Mouse (Mus musculus) granulocyte monocyte progenitor cell, adult 5-6 weeks (primary cell): Measurements from ENCODE around the gene Fbln1. TPM values are rescaled to one million over a fixed set of nuclear protein-coding genes. Genes with fewer than 3 reads are reported as not detected.

ENCODE experiments used
- ATAC-seq: replicated peaks from 2 replicates; pipeline ENCODE4 v1.8.0; 2016; ENCODE audit warnings: mild to moderate bottlenecking, moderate TSS enrichment, inconsistent platforms; ENCODE audit not compliant: poor library complexity, severe bottlenecking
- total RNA-seq, 2 experiments: library from RNA; stranded (forward) in 1 of 2; stranded (reverse) in 1 of 2; fragments of 200-712, 200-1000 nt in 1 of 2; fragments of >200 nt in 1 of 2; fragmentation: Nextera tagmentation in 1 of 2; gene quantifications; 2 replicates each; pipeline ENCODE4 v1.2.3; 2014 to 2017

Gene Fbln1
- total RNA-seq (2014; fragmentation: Nextera tagmentation) (0.11 and 0.30 TPM in 2 replicates), total RNA-seq (2017) (0.73 TPM in 1 of 2 replicates, not detected in the other)

DNA sequence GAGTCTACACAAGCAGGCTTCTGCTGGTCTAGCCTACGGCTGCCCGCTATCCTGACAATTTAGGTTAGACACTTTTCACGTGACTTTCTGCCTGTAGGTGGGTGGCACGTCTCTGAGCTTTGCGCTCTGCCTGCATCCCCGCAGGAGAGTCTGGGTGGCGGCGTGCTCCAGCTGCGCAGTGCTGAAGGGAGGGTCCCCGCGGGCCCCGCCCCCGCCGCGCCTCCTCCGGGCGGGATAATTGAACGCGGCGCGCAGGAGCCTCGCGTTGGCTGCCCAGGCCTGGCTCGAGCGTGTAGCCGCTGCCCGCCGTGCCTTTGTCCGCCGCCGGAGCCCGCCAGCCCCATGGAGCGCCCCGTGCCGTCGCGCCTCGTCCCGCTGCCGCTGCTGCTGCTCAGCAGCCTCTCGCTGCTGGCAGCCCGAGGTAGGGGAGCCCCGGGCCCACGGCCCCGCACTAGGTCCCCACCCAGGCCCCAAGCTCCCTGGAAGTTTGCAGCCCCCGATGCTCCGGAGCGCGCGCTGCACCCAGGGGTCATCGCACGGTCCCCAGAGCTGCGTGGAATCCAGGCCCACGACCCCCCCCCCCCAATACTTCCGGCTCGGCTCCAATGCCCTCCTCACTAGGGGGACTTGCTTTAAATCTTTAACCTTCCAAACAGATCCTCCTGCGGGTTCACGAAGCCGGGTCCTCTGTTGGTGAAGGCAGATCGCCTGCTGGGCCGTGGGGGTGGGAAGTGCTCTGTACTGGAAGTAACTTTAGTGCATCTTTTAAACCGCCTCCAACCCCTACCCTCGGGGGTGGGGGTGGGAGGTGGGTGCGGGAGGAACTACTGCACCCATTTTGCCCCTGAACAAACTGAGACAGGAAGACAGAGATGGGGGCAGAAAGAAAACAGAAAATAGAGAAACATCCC lies at the start of gene Fbln1:
Gene Fbln1, plus strand, starts transcription at position 158 of the 911 bp plus-strand sequence.
- ATAC-seq, result peak; percentile 72

DNA sequence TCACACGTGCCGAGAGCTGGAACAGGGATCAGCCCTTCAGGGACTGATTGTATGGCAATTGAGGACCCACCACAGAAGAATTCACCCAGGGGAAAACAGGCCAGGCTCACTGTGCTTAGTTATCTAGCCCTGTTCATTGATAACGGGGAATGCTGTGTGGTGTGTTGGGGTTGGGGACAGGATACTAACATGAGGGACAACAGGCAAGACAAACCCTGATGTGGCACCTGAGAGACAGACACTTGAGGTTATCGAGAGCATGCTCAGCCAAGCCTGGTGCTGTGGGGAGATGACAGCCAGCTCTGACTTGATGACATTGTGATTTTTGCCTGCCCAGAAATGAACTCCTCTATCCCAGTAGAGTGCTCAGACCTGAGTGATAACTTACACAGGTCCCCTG lies 49.6 kb upstream of the Fbln1 start:
- no peak for ATAC-seq

DNA sequence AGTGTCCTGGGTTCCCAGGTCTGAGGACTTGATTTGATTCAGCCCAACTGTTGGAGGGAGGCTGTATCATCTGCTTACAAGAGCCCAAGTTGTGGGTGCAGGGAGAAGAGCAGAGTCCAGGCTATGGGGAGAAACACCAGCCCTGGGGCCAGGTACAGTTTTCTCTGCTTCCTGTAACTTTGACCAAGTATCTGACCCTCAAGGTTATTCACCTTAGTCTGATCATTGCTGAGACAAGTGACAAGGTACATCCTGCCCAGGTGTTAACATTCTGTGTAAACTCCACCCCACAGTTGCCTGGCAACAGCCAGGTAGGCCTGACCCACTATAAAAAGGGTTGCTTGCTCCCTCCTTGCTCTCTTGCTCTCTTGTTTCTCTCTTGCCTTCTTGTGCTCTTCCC lies 44.3 kb upstream of the Fbln1 start:
- ATAC-seq, result no peak

DNA sequence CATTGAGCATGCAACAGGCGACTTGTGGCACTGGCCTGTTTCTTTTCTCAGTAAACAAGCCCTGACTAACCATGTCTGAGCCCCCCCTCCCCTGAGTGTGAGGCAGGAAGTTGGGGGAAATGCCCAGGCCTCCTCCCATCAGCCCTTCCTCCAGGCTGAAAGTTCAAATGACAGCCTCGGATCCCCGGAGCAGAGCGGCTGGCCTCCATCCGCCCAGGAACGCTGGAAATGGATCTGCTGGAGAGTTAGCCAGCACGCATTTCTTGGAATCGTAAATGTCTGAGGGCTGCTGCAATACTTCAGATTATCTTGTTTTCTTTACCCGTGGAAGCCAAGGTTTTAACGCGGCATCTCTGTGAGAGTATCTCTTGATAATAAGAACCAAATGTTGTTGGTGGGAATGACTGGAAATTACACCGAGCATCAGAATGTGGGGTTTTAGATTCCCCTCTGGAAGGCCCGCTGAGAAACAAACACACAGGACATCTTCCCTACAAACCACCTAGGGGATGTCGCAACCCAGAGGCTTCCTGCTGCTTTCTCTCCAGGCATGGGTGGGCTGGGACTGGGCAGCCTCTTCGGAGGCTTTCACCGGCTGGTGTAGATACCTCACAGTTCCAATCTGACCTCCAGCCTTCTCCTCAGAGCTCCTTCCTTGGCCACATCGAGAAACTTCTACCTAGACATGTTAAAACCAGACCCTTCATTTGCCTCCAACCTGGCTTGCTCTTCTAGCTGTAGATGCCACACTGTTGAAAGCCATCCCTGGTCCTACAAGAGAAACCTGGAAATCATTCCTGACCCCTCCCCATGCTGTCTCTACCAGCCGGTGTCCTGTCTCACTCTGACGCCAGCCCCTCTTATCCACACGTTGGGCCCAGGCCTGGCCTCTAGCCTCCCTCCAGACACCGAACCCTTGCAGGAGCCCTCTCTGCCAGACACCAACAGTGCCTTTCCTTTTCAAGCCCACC lies 42.8 kb upstream of the Fbln1 start:
- no peak for ATAC-seq

DNA sequence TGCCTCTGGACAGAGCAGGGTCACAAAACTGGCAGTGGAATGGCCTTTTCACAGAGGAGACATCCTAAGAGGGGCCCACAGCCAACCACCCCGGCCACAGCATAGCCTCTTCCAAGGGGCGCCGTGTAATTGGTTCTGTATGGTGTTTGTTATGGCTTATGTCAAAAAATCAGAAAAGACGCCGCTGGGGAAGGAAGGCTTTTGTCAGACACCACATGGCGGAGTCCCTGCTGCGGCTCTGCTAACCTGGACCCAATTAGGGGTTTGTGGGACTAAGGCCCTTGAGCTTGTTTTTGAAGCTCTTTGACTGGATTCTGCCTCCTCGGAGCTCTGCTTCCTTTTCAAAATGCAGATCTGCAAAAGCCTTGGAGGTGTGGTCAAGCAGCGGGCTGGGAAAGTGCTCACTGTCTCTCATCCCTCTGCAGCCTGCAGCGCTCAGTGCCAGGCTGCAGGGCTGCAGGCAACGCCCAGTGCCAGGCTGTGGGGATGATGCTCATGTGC lies 39.3 kb upstream of the Fbln1 start:
- no peak for ATAC-seq

DNA sequence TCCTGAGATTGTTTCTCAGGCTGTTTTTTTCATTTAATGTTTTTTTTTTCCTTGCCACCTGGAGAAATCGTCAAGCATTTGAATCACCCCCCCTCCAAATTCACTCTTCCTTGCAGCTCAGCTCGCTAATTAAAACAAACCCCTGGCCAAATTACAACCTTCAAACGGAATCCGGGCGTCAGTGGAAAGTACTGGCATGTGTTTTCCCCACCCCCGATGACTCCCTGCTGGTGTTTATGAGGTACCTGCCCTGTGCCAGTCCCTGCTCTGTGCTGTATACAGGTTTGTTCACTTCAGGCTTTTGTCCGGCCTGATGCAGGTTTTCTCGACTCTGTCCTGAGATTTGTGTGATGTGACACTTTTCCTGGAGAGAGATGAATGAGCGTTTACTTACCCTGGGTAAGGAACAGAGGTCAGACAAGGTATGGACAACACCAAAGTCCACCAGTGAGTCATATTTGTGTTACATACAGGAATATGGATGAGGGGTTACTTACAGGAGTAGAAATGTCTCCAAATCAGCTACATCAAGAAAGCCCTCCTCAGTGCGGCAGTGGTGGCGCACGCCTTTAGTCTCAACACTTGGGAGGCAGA lies 38.6 kb upstream of the Fbln1 start:
- ATAC-seq, result no peak

DNA sequence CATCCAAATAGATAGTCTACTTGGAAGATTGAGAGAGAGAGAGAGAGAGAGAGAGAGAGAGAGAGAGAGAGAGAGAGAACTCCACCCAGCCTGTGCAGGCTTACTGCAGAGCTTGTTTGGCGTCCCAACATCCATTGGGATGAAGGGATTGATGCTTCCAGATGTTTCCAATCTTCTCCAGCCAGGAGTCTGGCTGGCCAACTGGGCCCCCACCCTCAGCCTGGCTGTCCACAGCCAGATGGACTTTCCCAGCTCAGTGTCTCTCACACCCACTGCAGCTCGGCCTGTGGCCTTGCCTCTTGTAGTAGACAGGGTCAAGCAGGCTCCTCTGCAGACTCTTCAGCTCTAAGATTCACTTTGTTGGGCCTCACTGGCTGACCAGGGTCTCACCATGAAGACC lies 33.7 kb upstream of the Fbln1 start:
- no peak for ATAC-seq

DNA sequence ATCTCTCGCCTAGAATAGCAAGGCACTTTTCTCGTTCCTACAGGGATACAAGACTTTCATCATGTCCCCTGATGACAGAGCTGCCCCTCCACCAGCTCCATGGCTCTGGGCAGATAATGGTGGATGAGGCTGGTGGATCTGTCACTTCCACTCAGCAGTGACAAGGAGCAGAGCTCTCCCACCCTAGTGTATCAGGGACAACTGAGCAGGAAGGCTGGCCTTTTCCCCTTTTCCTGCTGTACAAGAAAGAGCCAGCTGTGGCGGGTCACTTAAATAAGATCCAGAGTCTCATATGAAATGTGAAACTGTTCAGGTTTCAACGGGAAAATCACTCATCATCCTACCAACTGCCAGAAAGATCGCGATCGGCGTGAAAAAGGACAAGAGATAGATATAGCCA lies 32.3 kb upstream of the Fbln1 start:
- no peak for ATAC-seq

DNA sequence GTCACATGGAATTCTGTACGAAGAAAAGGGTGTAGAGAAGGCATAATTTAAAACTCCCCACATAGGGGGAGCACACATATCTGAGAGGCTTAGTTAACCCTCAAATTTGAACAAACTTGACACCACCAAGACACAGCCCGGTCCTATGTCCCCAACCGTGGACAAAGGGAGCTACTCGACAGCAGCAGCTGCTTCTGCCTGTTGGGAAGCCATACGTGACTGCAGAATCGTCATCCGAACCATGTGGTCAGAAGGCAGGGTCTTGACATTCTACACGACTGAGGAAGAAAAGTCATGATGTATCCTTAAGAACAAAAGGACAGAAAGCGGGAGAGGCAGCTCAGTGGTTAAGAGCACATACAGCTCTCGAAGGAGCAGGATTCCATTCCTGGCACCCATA lies 31.7 kb upstream of the Fbln1 start:
- no peak for ATAC-seq

DNA sequence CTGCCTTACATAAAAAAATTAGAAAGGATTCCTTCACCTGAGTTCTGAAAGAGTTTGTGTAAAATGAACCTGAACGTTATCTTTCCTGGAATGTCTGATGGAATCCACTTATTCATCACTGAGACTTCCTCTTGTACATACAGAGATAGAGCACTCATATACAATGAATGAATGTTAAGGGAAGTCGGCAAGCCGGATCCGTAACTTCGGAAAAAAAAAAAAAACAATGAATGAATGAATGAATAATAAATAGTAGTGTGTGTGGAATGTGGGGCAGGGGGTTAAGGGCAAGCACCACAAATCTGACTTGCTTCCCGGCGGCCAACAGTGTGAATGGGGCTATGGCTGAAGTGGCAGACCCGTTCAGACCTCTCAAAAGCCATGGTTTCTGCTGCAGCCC lies 28.2 kb upstream of the Fbln1 start:
- peak; percentile 63 for ATAC-seq

DNA sequence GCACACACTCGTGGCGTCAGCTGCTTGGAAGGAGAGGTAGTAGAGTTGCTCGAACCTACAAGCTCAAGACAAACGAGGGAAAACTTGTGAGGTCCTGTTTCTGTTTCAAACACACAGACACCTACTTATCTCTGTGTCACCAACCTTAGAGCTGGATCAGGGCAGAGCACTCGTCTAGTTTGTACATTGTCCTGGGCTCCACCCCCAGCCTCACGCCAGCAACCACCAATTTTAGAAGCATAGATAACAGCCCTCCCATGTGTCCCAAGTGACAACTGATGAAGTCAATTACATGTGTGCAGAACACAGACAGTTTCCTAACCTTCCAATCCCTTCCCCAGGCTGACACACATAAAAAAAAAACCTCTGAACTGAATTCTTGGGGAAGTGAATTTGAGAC lies 27.6 kb upstream of the Fbln1 start:
- ATAC-seq, result no peak

DNA sequence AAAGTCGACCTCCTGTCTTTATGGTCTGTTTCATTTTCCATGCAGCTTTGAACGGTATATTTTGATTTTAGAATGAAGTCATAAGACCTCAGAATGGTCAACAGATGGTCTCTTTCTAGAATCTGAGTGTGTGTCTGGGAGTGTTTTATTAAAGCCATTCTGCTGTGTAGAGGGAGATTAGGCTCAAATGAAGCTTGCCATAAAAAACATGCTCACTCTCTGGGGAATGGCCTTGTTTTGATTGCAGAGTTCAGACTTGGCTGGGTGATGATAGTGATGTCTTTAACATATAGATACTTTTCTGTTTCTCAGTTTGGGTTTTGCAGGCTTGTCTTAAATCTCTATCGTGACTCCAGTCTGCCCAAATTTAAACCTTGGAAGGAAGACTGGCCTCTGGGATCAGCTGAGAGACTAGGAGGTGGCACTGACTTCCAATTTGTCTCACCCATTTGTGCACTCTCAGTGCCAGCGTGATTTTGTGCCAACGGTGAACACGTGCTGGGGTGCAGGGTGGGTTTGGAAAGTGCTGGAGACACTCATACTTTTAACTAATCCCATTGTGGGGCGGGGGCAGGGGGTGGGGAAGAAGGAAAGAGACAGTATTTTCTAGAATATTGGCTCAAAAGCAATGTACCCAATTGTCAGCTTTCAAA lies 26.1 kb upstream of the Fbln1 start:
- no peak for ATAC-seq

DNA sequence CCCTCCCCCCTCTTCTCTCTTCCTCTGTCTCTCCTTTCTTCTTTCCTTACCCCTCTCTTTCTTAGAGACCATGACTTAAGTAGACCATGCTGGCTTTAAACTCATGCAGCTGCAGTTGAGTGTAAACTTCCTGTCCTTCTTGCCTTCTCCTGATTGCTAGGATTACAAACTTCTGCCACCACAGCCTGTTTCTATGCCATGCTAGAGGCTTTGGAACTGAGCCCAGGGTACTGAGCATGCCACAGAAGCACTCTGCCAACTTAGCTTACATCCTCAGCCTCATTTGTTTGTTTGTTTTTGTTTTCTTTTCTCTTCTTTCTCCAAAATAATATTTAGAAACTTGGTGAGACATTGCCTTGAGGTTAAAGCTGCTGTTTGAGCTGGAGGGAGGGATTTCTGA lies 25.4 kb upstream of the Fbln1 start:
- ATAC-seq, result no peak

DNA sequence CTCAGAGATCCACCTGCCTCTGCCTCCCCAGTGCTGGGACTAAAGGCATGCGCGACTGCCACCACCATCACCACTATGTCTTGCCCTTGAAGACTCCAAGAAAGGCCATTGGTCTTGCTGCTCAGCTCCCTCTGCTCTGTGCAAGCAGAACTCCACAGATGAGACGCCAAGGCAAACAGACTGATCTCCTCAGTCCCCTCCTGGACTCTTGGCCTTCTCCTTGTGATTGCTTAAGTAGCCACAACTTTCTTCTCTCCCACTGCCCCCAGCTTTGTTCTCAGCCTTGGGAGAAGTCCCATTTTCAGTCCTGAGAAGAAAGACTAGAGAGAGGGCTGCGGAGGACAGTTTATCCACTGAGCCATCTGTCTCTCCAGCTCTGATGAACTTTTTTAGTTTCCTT lies 23.7 kb upstream of the Fbln1 start:
- no peak for ATAC-seq

DNA sequence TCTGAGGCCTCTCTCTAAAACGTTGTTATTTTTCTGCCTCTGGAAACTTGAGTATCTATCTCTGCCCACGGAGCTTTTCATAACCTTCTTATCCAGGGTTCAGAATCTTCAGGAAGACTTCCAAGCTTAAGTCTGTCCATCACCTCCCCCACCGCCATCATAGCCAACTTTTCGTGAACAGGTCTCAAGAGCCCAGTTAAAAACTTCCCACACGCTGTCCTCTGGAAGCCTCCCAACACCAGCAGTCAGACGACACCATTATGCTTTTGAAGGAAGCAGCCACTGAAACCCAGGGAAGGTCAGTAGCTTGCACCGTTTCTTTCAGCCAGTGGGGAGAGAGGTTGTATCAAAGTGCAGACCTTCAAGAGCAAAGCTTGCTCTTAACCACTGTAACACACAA lies 18.8 kb upstream of the Fbln1 start:
- ATAC-seq, result no peak

DNA sequence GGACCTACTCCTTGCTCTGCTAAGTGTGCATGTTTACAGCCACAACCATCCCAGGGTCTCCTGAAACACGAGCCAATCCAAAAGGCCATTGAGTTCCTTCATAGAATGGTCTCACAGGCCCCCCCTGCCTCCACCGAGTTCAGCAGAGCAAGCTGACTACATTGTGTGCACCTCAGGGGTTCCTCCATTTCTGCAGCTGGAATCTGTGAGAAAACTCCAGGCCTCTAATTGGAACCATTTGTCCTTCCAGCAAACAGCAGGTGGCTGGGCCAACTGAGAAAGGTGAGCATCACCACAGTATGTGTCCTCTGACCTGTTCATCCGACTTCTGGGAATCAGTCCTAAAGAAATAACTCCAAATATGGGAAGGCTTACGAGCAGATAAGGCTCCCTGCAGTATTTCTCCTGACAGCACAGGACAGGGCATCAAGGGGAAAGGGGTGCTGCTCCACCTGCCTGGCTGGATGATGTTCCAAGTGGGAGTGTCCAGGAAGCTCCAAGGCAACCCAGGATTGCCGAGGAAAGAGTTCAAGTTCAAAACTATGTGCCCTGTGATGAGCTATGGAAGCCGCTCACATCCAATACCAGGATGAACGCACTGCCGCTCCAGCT lies 17.5 kb upstream of the Fbln1 start:
- ATAC-seq, result no peak

DNA sequence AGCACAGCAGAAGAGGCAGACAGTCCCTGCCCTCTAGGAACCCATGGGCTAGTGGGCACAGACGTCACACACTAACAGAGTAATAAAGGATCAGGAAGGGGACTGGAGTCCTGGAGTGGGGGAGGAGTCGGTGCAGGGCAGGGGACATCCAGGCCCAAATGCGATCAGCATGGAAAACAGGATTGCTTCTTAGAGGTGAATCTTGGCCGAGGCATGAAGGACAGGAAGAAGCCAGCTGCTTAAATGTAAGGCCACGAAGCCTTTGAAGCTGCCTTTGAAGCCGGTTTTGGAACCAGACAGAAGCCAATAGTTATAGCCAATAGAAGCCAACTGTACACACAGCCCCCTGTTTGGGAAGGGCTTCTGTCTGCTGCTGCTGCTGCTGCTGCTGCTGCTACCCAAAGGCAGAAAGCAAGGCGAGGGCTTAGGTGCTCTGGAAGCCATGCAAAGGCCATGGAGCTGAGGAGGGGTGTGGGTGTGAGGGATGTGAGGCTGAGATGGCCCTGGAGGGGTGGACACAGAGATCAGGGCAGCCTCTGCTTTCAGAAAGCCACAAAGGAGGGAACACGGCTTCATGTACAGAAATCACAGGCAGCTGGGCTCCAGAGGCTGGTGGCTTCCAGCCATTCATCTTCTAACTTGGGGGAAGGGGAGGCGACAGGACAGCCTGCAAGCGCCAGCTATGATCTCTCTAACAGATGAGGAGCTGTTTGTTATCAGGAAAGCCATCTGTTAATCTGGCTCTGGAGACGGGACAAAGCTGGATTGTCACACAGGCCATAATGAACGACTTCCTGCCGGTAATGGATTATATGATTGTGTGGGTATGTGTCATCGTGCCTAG lies 5.1 kb upstream of the Fbln1 start:
- ATAC-seq, result no peak

DNA sequence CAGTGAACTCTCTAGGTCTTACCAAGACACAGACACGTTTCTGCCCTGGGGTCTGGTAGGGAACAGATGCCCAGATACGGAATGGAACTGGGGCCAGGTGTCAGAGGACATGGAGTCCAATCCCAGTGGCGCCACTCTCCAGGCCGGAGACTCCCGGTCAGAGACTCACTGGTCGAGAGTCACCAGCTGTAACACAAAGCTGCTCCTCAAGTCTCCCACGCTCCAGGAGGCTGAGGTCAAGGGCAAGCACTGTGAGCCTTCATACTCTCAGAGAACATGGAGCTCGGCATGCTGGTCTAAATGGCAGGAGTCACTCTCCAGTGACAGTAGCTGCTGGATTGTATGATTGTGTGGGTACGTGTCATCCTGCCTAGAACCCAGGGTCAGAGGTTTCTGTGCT lies 3.5 kb upstream of the Fbln1 start:
- ATAC-seq, result no peak

DNA sequence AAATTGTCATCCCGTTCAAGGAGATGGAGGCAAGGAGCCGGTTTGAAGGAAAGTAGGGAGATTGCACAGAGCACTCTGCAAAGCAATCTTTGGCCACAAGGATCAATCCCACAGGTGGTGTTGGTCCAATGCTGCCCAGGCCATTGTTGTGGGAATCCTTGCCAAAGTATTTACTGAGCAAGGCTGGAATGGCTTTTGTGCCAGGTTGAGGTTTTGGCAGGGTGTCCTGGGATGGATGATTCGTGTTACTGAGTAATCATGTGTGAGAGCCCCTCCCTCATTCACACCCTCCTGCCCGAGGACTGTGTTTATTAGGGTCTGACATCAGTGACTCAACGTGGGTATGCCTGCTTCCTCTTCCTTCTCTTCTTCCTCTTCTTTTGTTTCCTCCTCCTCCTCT lies 3.0 kb upstream of the Fbln1 start:
- ATAC-seq, result no peak
